Mouse (Mus musculus): Measurements from ENCODE around the gene Map3k7.
A peak's percentile ranks its signal among the peaks of the same experiment; 100 is the strongest.
"Not testable (repeated sequence)": the region's sequence is repeated elsewhere in the genome, so short reads cannot be mapped to it uniquely, and the experiment has no call there.

Gene Map3k7

DNA sequence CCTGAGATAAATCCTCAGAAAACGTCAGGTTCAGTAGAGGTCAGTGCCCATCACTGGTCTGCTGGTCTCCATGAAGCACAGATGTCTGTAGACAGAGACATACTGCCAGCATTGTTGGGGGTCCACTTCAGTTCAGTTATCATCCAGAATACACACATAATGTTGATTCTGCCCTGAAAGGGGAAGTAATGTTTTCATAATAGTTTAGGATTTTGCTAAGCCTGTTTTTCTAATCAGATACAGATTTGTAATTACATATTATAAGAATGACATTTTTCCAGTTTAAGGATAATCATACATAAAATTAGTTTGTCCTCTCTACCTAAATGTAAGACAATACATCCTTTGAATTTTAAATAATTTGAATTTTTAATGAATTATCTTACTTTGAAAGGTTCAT, 30.0 kb downstream of the Map3k7 start:
- DNase-seq, result no peak

GRCm38 (mm10) chr4:32001498-32001897, 37.6 kb downstream of the Map3k7 start:
- no peak for DNase-seq

GRCm38 (mm10) chr4:32004773-32005591, 41.1 kb downstream of the Map3k7 start:
- no peak for DNase-seq

- DNase-seq, result no peak
These were observed 43.3 kb downstream of the Map3k7 start for GRCm38 (mm10) chr4:32007174-32007573.

DNA sequence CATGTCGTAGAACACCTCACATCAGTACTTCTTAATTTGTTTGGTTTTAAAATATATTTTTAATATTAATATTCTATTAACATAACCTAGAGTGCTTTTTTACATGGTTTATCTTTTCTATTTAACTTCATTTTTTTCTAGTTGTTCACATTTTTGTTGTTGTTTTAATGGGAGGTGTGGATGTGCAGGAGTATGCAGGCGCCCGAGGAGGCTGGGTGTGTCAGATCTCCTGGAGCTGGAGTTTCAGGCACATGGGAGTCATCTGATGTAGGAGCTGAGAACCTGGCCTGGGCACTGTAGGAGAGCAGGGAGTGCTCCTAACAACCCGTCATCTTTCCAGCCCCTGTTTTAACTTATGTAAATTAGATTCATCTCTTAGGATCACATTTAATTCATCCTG, 44.2 kb downstream of the Map3k7 start:
- DNase-seq, result no peak

GRCm38 (mm10) chr4:32010808-32011207, 46.9 kb downstream of the Map3k7 start:
- DNase-seq, result no peak

GRCm38 (mm10) chr4:32011218-32011973, 47.5 kb downstream of the Map3k7 start:
- no peak for DNase-seq

GRCm38 (mm10) chr4:32021131-32021530, 57.2 kb downstream of the Map3k7 start:
- DNase-seq, result no peak

GRCm38 (mm10) chr4:32022321-32022720, 58.4 kb downstream of the Map3k7 start:
- no peak for DNase-seq

- not testable (repeated sequence) for DNase-seq
These were observed 60.3 kb downstream of the Map3k7 start for GRCm38 (mm10) chr4:32024170-32024569.

DNA sequence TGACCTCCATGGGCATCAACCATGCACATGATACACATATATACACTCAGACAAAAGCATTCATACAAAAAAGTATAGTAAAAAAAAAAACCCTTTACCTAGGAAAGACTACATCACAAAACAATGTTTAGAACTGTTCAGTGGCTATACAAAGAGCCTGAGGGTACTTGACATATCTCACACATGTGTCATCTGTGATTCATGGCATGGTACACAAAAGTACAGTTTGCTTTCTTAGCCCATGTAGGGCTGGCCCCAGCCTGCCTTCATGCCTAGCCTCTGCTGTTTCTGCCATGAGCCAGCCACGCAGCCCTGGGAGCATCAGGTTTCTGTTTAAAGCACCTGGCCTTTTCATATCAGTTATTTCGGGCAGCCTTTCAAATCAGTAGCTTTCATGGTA, 61.2 kb downstream of the Map3k7 start:
- no peak for DNase-seq

DNA sequence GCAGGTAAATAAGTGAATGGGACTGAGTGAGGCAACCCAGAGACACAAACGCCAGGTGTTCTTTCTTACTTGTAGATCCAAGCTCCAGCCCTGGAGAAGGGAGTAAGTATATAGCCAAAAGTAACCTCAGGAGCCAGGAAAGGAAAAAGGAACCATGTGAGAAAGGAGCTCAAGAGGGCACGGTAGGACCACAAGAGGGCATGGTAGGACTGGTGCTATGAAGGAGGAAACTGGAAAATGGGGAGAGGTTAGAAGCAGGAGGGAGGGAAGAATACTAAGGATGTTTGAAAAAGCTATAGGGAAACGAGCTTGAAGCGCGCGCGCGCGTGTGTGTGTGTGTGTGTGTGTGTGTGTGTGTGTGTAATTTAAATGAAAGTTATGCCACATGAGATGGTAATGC, 63.2 kb downstream of the Map3k7 start:
- DNase-seq, result no peak

DNA sequence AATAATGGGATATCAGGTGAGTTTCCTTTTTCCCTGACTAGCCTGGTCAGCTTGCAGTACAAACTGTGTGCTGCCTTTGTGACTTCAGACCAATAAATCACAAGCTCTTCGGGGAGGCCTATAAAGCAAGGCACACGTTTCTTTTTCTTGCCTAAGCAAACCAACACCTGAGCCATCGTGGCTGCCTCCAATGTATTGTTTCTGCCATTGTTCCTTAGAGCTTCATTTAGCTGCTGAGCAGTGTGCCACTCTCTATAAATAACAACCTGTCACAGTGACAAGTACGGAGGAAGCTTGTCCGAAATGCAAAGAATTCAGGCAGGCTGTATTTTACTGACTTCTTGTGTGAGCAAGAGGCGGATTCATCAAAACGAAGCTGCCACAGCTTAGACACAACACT, 73.4 kb downstream of the Map3k7 start:
- DNase-seq, result no peak

DNA sequence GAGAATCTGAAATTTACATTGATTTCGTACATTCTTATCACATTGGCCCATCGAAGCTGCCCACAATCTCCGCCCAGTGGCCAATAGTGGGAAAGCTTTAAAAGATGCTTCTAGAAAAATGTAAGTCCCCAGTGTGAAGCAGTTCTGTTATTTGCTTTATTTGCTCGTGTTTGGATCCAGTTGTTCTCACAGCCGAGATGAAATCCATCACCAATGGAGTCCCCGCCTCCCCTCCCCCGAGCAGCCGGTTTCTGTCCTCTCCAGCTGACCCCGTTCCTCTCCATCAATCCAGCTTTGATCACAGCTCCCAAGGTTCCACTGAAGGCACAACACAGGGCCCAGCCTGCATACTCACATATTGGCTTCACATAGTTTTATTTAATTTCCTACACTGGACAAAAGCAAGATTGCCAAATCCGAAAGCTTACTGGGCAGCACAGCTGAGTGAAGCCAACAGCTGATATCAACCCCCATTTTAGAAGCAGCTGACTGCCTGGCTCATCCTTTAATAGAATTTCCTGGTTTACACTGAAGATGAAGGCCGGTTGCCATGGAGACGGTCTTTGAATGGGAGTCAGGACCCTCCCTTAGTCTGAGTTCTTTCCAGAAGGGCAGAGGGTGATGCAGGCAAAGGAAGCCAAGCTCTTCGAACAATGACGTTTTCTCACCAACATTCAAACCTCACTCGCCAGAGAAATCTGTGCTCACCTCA, 78.0 kb downstream of the Map3k7 start:
- DNase-seq, result peak; percentile 87

GRCm38 (mm10) chr4:32045234-32045633, 81.3 kb downstream of the Map3k7 start:
- peak; percentile 59 for DNase-seq

- DNase-seq, result no peak
These were observed 85.9 kb downstream of the Map3k7 start for GRCm38 (mm10) chr4:32049824-32050223.

DNA sequence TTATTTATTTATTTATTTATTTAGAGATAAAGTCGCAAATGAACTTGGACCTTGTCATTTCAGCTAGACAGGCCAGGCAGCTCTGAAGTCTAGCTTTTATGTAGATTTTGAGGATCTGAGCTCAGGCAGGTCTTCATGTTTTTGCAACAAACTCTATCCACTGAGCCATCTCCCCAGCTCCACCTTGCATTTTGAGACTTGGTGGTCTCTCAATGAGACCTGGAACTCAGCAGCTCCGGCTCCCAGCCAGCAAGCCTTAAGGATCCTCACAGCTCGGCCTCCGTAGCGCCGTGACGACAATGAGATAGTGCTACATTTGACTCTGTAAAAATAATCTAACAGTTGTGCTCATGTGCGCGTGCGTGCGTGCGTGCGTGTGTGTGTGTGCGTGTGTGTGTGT, 89.3 kb downstream of the Map3k7 start:
- DNase-seq, result no peak

DNA sequence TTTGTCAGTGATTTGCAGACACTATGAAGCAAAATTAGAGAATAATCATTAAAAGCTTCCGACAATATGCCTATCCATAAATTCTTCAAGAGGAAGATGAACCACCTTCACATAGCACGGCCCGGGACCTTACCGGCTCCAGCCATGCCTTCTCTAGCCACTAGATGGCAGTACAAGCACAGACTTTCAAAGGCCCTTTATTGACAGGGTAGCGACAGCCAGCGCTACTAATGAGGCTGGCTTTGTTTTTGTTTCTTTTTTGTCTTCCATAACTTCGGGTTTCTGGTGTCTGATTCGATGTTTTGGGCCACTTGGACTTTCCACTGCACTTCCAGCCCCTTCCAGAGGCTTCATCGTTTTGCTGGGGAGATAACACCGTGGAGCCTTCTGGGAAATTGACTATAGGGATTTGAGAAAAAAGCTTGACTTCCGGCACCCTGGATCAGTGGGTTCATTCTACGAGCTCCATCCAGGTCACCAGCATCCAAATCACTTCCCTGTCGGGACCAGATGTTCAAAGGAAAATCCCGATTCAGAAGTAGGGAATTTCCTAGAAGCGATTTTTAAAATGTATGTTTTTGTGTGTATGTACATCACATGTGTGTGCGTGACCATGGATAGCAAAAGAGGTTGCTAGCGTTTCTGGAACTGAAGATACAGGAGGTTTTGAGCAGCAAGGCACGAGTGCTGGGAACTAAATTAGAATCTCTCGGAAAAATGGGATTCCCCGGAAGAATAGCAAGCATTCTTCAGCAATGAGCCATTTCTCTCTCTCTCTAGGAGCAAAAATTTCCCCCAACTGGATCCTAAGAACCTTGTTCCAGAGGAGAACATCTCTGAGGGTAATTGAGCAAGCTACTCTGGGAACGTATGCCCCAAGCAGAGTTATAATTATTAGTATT, 91.5 kb downstream of the Map3k7 start:
- peak; percentile 84 for DNase-seq

- no peak for DNase-seq
These were observed 92.5 kb downstream of the Map3k7 start for GRCm38 (mm10) chr4:32056441-32056840.

DNA sequence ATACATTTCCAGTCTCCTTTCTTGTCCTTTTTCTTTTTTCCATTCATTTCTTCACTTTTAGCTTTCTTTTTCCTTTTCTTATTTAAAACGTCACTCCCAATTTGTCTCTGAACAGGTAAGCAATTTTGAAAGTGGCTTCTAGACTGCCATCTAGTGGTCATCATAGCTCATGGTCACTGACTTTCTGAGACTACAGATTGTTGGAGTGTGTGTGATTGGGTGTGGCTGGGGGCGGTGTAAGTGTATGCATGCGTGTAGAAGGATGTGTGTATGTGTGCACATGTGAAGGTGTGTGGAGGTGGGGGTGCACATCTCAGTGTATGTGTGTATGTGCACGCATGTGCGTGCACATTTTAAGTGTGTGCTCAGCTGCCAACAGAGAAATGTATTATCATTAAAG, 93.2 kb downstream of the Map3k7 start:
- peak; percentile 58 for DNase-seq

DNA sequence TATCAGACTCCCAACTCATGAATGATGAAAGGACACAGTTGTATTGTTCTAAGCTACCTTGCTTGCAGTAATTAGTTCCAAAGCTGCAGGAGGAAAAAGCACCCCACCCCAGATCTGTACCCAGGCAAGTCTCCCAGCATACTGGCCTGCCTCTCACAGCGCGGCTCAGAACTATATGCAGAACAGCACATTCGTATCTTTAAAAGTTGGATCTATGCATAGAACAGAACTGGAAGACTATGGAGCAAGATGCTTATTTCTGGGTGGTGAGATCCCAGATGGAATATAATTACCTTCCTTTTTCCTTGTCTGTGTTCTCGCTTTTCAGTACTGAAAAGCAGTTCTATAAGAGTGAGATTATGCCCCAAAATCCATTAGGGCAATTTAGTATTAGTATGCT, 96.8 kb downstream of the Map3k7 start:
- no peak for DNase-seq

GRCm38 (mm10) chr4:32062381-32063059, 98.6 kb downstream of the Map3k7 start:
- no peak for DNase-seq

Data from embryo, embryonic 11 days (tissue).